8 mouse cellular contexts compared by ENCODE assay signal in genomic region chr1:133182016-133182705, GRCm38 (mm10). TPM values are rescaled to one million over a fixed set of nuclear protein-coding genes. Genes with fewer than 3 reads are reported as not detected.
DNase-seq lines count a peak whose midpoint lies in the region; ATAC-seq lines count a peak whose summit lies in the region.

No protein-coding gene starts in this region.

- DNase-seq in adrenal gland, postnatal 10 days: peak; percentile 62
- peak; percentile 71 to 74 for DNase-seq in cerebellum, postnatal 14 days
- peak; percentile 70 to 75 for DNase-seq in frontal cortex, postnatal 36 days (ENCODE audit: low spot score in 2 of 2)
- peak; percentile 73 for DNase-seq in intestine, embryonic 14.5 days (ENCODE audit: low spot score)
- peak; percentile 89 for DNase-seq in left cerebral cortex, postnatal 4 days

- peak overlapping the region; percentile 68 for H3K4me2 ChIP-seq in intestine, embryonic 14.5 days (ENCODE audit: low read length)
- peak overlapping the region; percentile 81 for H3K4me2 ChIP-seq in midbrain, embryonic 13.5 days (replicated peaks)
- H3K4me2 ChIP-seq in stomach, embryonic 16.5 days (ENCODE audit: low read depth, low read length): peak overlapping the region; percentile 70

- peak overlapping the region; percentile 1; the same call in 1 of the 2 replicates for H3K27ac ChIP-seq in intestine, embryonic 14.5 days (ENCODE audit: low read depth)
- peak overlapping the region; percentile 98 for H3K27ac ChIP-seq in midbrain, embryonic 13.5 days
- peak overlapping the region; percentile 13; the same call in 1 of the 2 replicates for H3K27ac ChIP-seq in stomach, embryonic 16.5 days (ENCODE audit: low read length)

- no peaks in the 10 kb centered on the region for H3K9me3 ChIP-seq in intestine, embryonic 14.5 days (ENCODE audit: control insufficient read depth, low read length)
- H3K9me3 ChIP-seq in midbrain, embryonic 13.5 days: no peaks in the 10 kb centered on the region
- no peaks in the 10 kb centered on the region for H3K9me3 ChIP-seq in stomach, embryonic 16.5 days (replicated peaks; ENCODE audit: control insufficient read depth, low read length)

- ATAC-seq in intestine, embryonic 14.5 days (replicated peaks; ENCODE audit: low FRiP score, low TSS enrichment, low read depth): peak; percentile 36; the same call in 1 of the 2 replicates
- ATAC-seq in midbrain, embryonic 13.5 days: peak; percentile 72
- no peak for ATAC-seq in stomach, embryonic 16.5 days (ENCODE audit: insufficient read depth, low FRiP score)
- no peak for ATAC-seq in activated CD4-positive, CD25-positive, alpha-beta regulatory T cell, adult 4 months

- intact Hi-C loops in left cerebral cortex, postnatal 4 days (cut with DNase I): loop anchor here (10.0 kb wide), 1 partner anchor 83 kb away; no protein-coding TSS in a partner anchor

- 4% methylated on average over 25 of the region's 25 CpGs for WGBS in intestine, embryonic 14.5 days
- under 1% methylated on average over 25 of the region's 25 CpGs for WGBS in midbrain, embryonic 13.5 days
- WGBS in stomach, embryonic 16.5 days: 1% methylated on average over 25 of the region's 25 CpGs

- peaks cover 17% of the 10 kb centered on the region for H3K4me1 ChIP-seq in intestine, embryonic 14.5 days (replicated peaks; ENCODE audit: control insufficient read depth, insufficient read depth, low read length)
- H3K4me1 ChIP-seq in midbrain, embryonic 13.5 days (replicated peaks): peaks cover 51% of the 10 kb centered on the region
- H3K4me1 ChIP-seq in stomach, embryonic 16.5 days (ENCODE audit: control insufficient read depth, insufficient read depth, low read length): peaks cover 9% of the 10 kb centered on the region; the same call in 1 of the 2 replicates

- H3K9ac ChIP-seq in intestine, embryonic 14.5 days (ENCODE audit: low read length): peak overlapping the region; percentile 27
- H3K9ac ChIP-seq in midbrain, embryonic 13.5 days (replicated peaks): peak overlapping the region; percentile 92
- peak overlapping the region; percentile 67 for H3K9ac ChIP-seq in stomach, embryonic 16.5 days (ENCODE audit: low read length)

- no peaks in the 10 kb centered on the region for H3K36me3 ChIP-seq in intestine, embryonic 14.5 days (ENCODE audit: control insufficient read depth, insufficient read depth, low read length)
- no peaks in the 10 kb centered on the region for H3K36me3 ChIP-seq in midbrain, embryonic 13.5 days
- H3K36me3 ChIP-seq in stomach, embryonic 16.5 days (ENCODE audit: control insufficient read depth, insufficient read depth, low read length): no peaks in the 10 kb centered on the region

- H3K4me3 ChIP-seq in intestine, embryonic 14.5 days (ENCODE audit: low read depth, low read length): peak overlapping the region; percentile 41
- H3K4me3 ChIP-seq in midbrain, embryonic 13.5 days (replicated peaks): peak overlapping the region; percentile 81
- peak overlapping the region; percentile 48 for H3K4me3 ChIP-seq in stomach, embryonic 16.5 days (replicated peaks; ENCODE audit: low read length)

- peaks cover 11% of the 10 kb centered on the region; the same call in 1 of the 2 replicates for H3K27me3 ChIP-seq in intestine, embryonic 14.5 days (replicated peaks; ENCODE audit: control insufficient read depth, insufficient read depth, low read length)
- H3K27me3 ChIP-seq in midbrain, embryonic 13.5 days: no peaks in the 10 kb centered on the region
- H3K27me3 ChIP-seq in stomach, embryonic 16.5 days (ENCODE audit: control insufficient read depth, insufficient read depth, low read length): no peaks in the 10 kb centered on the region

RNA-seq across cellular contexts. Expression of gene Plekha6, which starts 18.2 kb away (rescaled TPM):
- total RNA-seq in adrenal gland, postnatal 10 days (2021): 10 to 100 TPM; 16.9 to 21.7 TPM
- polyA plus RNA-seq in intestine, embryonic 14.5 days (2014; fragmentation: Nextera tagmentation; extraction: Ambion mirVana): 15.9 TPM in 2 replicates
- 10 to 100 TPM; 61.7 to 63.2 TPM for total RNA-seq in left cerebral cortex, postnatal 4 days (2021)
- polyA plus RNA-seq in midbrain, embryonic 13.5 days (2015; fragmentation: Nextera tagmentation; extraction: Ambion mirVana): 25.4 and 28.5 TPM in 2 replicates
- polyA plus RNA-seq in stomach, embryonic 16.5 days (2015; fragmentation: Nextera tagmentation; extraction: Ambion mirVana): 17.0 and 17.7 TPM in 2 replicates
- under 1 TPM in 1 of 2 experiments, not detected in 1; 0.06 TPM for polyA plus RNA-seq in activated CD4-positive, CD25-positive, alpha-beta regulatory T cell, adult 4 months (2017; shearing (Covaris generic))

RNA-seq across cellular contexts. Expression of gene Ppp1r15b, which starts 51.2 kb away (rescaled TPM):
- 100 to 1,000 TPM in 1 of 2 experiments, 10 to 100 TPM in 1; 83.1 to 108 TPM for total RNA-seq in adrenal gland, postnatal 10 days (2021)
- 50.6 and 54.4 TPM in 2 replicates for polyA plus RNA-seq in intestine, embryonic 14.5 days (2014; fragmentation: Nextera tagmentation; extraction: Ambion mirVana)
- 10 to 100 TPM; 44.0 to 45.4 TPM for total RNA-seq in left cerebral cortex, postnatal 4 days (2021)
- polyA plus RNA-seq in midbrain, embryonic 13.5 days (2015; fragmentation: Nextera tagmentation; extraction: Ambion mirVana): 33.2 and 34.3 TPM in 2 replicates
- 55.3 and 57.0 TPM in 2 replicates for polyA plus RNA-seq in stomach, embryonic 16.5 days (2015; fragmentation: Nextera tagmentation; extraction: Ambion mirVana)
- polyA plus RNA-seq in activated CD4-positive, CD25-positive, alpha-beta regulatory T cell, adult 4 months (2017; shearing (Covaris generic)): 10 to 100 TPM; 21.7 to 22.4 TPM

Comparison
In these comparisons a context has a peak if more than half of its experiments do, and no peak if none do; other contexts are left out.
1. ATAC-seq: peak in intestine, embryonic 14.5 days (single experiment) and midbrain, embryonic 13.5 days (single experiment); none in stomach, embryonic 16.5 days (single experiment) and activated CD4-positive, CD25-positive, alpha-beta regulatory T cell, adult 4 months (single experiment).
2. H3K27ac ChIP-seq: peak in every context shown above with its lines; median percentile 98 in midbrain, embryonic 13.5 days; 13 in stomach, embryonic 16.5 days; 1 in intestine, embryonic 14.5 days.
3. H3K9ac ChIP-seq: peak in every context shown above with its lines; median percentile 92 in midbrain, embryonic 13.5 days; 67 in stomach, embryonic 16.5 days; 27 in intestine, embryonic 14.5 days.
4. RNA of gene Plekha6, which starts 18.2 kb away (polyA plus RNA-seq): 25.4 to 28.5 TPM in midbrain, embryonic 13.5 days, 17.0 to 17.7 TPM in stomach, embryonic 16.5 days and 15.9 TPM in intestine, embryonic 14.5 days; 0.06 TPM in activated CD4-positive, CD25-positive, alpha-beta regulatory T cell, adult 4 months; every median in the first group is over 10 times any median in the second.
5. Peak in every context shown above with its lines, with median percentiles within 50 percentile points of each other: DNase-seq, H3K4me2 ChIP-seq and H3K4me3 ChIP-seq.